Mouse (Mus musculus): ENCODE data around the gene Gm11213. TPM values are rescaled to one million over a fixed set of nuclear protein-coding genes. Genes with fewer than 3 reads are reported as not detected.

Gene Gm11213
- not detected in 2 replicates for polyA plus RNA-seq (2015; fragmentation: Nextera tagmentation; extraction: Ambion mirVana)

- no peak within 1 kb of the TSS for H3K9ac ChIP-seq (replicated peaks)
- whole genome bisulfite sequencing, result 63% methylated on average over 3 of the region's 3 CpGs
- H3K27me3 ChIP-seq, result no peaks in the 10 kb centered on the region
- no peak within 1 kb of the TSS for H3K4me3 ChIP-seq (replicated peaks)
- no peaks in the 10 kb centered on the region for H3K36me3 ChIP-seq
- no peak within 1 kb of the TSS for H3K27ac ChIP-seq
- no peak for ATAC-seq
- H3K4me2 ChIP-seq (replicated peaks), result no peak within 1 kb of the TSS
- no peaks in the 10 kb centered on the region for H3K9me3 ChIP-seq
- H3K4me1 ChIP-seq (replicated peaks), result no peaks in the 10 kb centered on the region
Measured at GRCm38 (mm10) chr4:63604945-63605344, at the start of gene Gm11213. Gene Gm11213, minus strand, starts transcription at chr4:63605261.

- no peak overlapping the region for H3K27ac ChIP-seq
- no peak for ATAC-seq
- H3K9me3 ChIP-seq, result no peaks in the 10 kb centered on the region
- H3K27me3 ChIP-seq, result no peaks in the 10 kb centered on the region
- no peak overlapping the region for H3K4me3 ChIP-seq (replicated peaks)
- H3K36me3 ChIP-seq, result no peaks in the 10 kb centered on the region
- H3K4me1 ChIP-seq (replicated peaks), result no peaks in the 10 kb centered on the region
- 83% methylated on average over 1 of the region's 1 CpGs for WGBS
- H3K4me2 ChIP-seq (replicated peaks), result no peak overlapping the region
- no peak overlapping the region for H3K9ac ChIP-seq (replicated peaks)
Measured at GRCm38 (mm10) chr4:63654381-63654780, 49.3 kb upstream of the Gm11213 start.

- Histone ChIP-seq H3K4me2 (replicated peaks) (no peak overlapping the region), H3K27me3 (no peaks in the 10 kb centered on the region), H3K9me3 (no peaks in the 10 kb centered on the region), H3K4me1 (replicated peaks) (no peaks in the 10 kb centered on the region), H3K4me3 (replicated peaks) (no peak overlapping the region), H3K27ac (no peak overlapping the region), H3K36me3 (no peaks in the 10 kb centered on the region), H3K9ac (replicated peaks) (no peak overlapping the region)
- ATAC-seq, result no peak
Measured at GRCm38 (mm10) chr4:63643956-63644726, 39.1 kb upstream of the Gm11213 start.

GRCm38 (mm10) chr4:63639842-63640241 is 34.8 kb upstream of the Gm11213 start:
- WGBS, result 82% methylated on average over 2 of the region's 2 CpGs
- H3K4me2 ChIP-seq (replicated peaks), result no peak overlapping the region
- H3K27ac ChIP-seq, result no peak overlapping the region
- H3K36me3 ChIP-seq, result no peaks in the 10 kb centered on the region
- no peak for ATAC-seq
- no peak overlapping the region for H3K4me3 ChIP-seq (replicated peaks)
- H3K4me1 ChIP-seq (replicated peaks), result no peaks in the 10 kb centered on the region
- no peaks in the 10 kb centered on the region for H3K27me3 ChIP-seq
- H3K9ac ChIP-seq (replicated peaks), result no peak overlapping the region
- H3K9me3 ChIP-seq, result no peaks in the 10 kb centered on the region

GRCm38 (mm10) chr4:63638603-63639002 is 33.5 kb upstream of the Gm11213 start:
- no peak overlapping the region for H3K9ac ChIP-seq (replicated peaks)
- ATAC-seq, result no peak
- no peaks in the 10 kb centered on the region for H3K4me1 ChIP-seq (replicated peaks)
- H3K4me2 ChIP-seq (replicated peaks), result no peak overlapping the region
- no peaks in the 10 kb centered on the region for H3K27me3 ChIP-seq
- H3K36me3 ChIP-seq, result no peaks in the 10 kb centered on the region
- WGBS, result 80% methylated on average over 1 of the region's 1 CpGs
- H3K4me3 ChIP-seq (replicated peaks), result no peak overlapping the region
- H3K9me3 ChIP-seq, result no peaks in the 10 kb centered on the region
- H3K27ac ChIP-seq, result no peak overlapping the region

GRCm38 (mm10) chr4:63633181-63633580 is 28.1 kb upstream of the Gm11213 start:
- Histone ChIP-seq H3K9ac (replicated peaks) (no peak overlapping the region), H3K9me3 (no peaks in the 10 kb centered on the region), H3K27ac (no peak overlapping the region), H3K4me3 (replicated peaks) (no peak overlapping the region), H3K4me1 (replicated peaks) (no peaks in the 10 kb centered on the region), H3K4me2 (replicated peaks) (no peak overlapping the region), H3K27me3 (no peaks in the 10 kb centered on the region), H3K36me3 (no peaks in the 10 kb centered on the region)
- no peak for ATAC-seq
- 91% methylated on average over 2 of the region's 2 CpGs for WGBS

GRCm38 (mm10) chr4:63627111-63627510 is 22.1 kb upstream of the Gm11213 start:
- Histone ChIP-seq H3K27me3 (no peaks in the 10 kb centered on the region), H3K27ac (no peak overlapping the region), H3K9me3 (no peaks in the 10 kb centered on the region), H3K4me2 (replicated peaks) (no peak overlapping the region), H3K4me3 (replicated peaks) (no peak overlapping the region), H3K4me1 (replicated peaks) (no peaks in the 10 kb centered on the region), H3K9ac (replicated peaks) (no peak overlapping the region), H3K36me3 (no peaks in the 10 kb centered on the region)
- 88% methylated on average over 8 of the region's 8 CpGs for WGBS
- ATAC-seq, result no peak

GRCm38 (mm10) chr4:63625563-63626080 is 20.6 kb upstream of the Gm11213 start:
- Histone ChIP-seq H3K4me2 (replicated peaks) (no peak overlapping the region), H3K27me3 (no peaks in the 10 kb centered on the region), H3K4me3 (replicated peaks) (no peak overlapping the region), H3K4me1 (replicated peaks) (no peaks in the 10 kb centered on the region), H3K9ac (replicated peaks) (no peak overlapping the region), H3K9me3 (no peaks in the 10 kb centered on the region), H3K36me3 (no peaks in the 10 kb centered on the region), H3K27ac (no peak overlapping the region)
- 73% methylated on average over 3 of the region's 3 CpGs for WGBS
- no peak for ATAC-seq

GRCm38 (mm10) chr4:63622378-63622835 is 17.3 kb upstream of the Gm11213 start, which contains the start of gene Tex48:
Gene Tex48, minus strand, starts transcription at chr4:63622428.
- no peak for ATAC-seq
- Histone ChIP-seq H3K9me3 (no peaks in the 10 kb centered on the region), H3K36me3 (no peaks in the 10 kb centered on the region), H3K4me3 (replicated peaks) (no peak within 1 kb of the TSS), H3K4me2 (replicated peaks) (no peak within 1 kb of the TSS), H3K9ac (replicated peaks) (no peak within 1 kb of the TSS), H3K27me3 (no peaks in the 10 kb centered on the region), H3K27ac (no peak within 1 kb of the TSS), H3K4me1 (replicated peaks) (no peaks in the 10 kb centered on the region)
- 56% methylated on average over 5 of the region's 5 CpGs for WGBS

GRCm38 (mm10) chr4:63621861-63622260 is 16.8 kb upstream of the Gm11213 start:
- no peak for ATAC-seq
- no peaks in the 10 kb centered on the region for H3K4me1 ChIP-seq (replicated peaks)
- no peak overlapping the region for H3K27ac ChIP-seq
- no peak overlapping the region for H3K4me3 ChIP-seq (replicated peaks)
- H3K4me2 ChIP-seq (replicated peaks), result no peak overlapping the region
- 89% methylated on average over 2 of the region's 2 CpGs for WGBS
- H3K27me3 ChIP-seq, result no peaks in the 10 kb centered on the region
- H3K9me3 ChIP-seq, result no peaks in the 10 kb centered on the region
- no peak overlapping the region for H3K9ac ChIP-seq (replicated peaks)
- H3K36me3 ChIP-seq, result no peaks in the 10 kb centered on the region

GRCm38 (mm10) chr4:63608391-63608790 is 3.3 kb upstream of the Gm11213 start:
- Histone ChIP-seq H3K4me3 (replicated peaks) (no peak overlapping the region), H3K27me3 (no peaks in the 10 kb centered on the region), H3K9ac (replicated peaks) (no peak overlapping the region), H3K9me3 (no peaks in the 10 kb centered on the region), H3K36me3 (no peaks in the 10 kb centered on the region), H3K4me2 (replicated peaks) (no peak overlapping the region), H3K4me1 (replicated peaks) (no peaks in the 10 kb centered on the region), H3K27ac (no peak overlapping the region)
- WGBS, result 79% methylated on average over 7 of the region's 7 CpGs
- no peak for ATAC-seq

GRCm38 (mm10) chr4:63605968-63606367 is 907 bp upstream of the Gm11213 start:
- Histone ChIP-seq H3K4me3 (replicated peaks) (no peak overlapping the region), H3K27ac (no peak overlapping the region), H3K9me3 (no peaks in the 10 kb centered on the region), H3K9ac (replicated peaks) (no peak overlapping the region), H3K27me3 (no peaks in the 10 kb centered on the region), H3K4me1 (replicated peaks) (no peaks in the 10 kb centered on the region), H3K4me2 (replicated peaks) (no peak overlapping the region), H3K36me3 (no peaks in the 10 kb centered on the region)
- ATAC-seq, result no peak
- WGBS, result 88% methylated on average over 1 of the region's 1 CpGs
